Mouse (Mus musculus): Measurements from ENCODE around the gene Sycp2l. TPM values are rescaled to one million over a fixed set of nuclear protein-coding genes. Genes with fewer than 3 reads are reported as not detected.

Gene Sycp2l
- polyA plus RNA-seq, 1 experiment from 2014 or later: not detected

GRCm38 (mm10) chr13:41110935-41111334 lies 3.2 kb upstream of the Sycp2l start, which contains the start of gene Gcm2:
Gene Gcm2 (minus strand): TSS chr13:41111035.
- Histone ChIP-seq H3K27me3 (replicated peaks; ENCODE audit: insufficient read depth, low read length) (0 out of 2 replicates have a peak, but pooled peaks cover 3% of the 10 kb centered on the region), H3K4me2 (replicated peaks; ENCODE audit: low read depth, low read length) (no peak within 1 kb of the TSS), H3K9ac (replicated peaks; ENCODE audit: low read depth) (no peak within 1 kb of the TSS), H3K9me3 (ENCODE audit: low read length) (no peaks in the 10 kb centered on the region), H3K27ac (ENCODE audit: low read length) (no peak within 1 kb of the TSS), H3K36me3 (ENCODE audit: insufficient read depth, low read length) (no peaks in the 10 kb centered on the region), H3K4me1 (ENCODE audit: insufficient read depth, low read depth, low read length) (no peaks in the 10 kb centered on the region), H3K4me3 (ENCODE audit: low read depth, low read length) (no peak within 1 kb of the TSS)
- no peak for ATAC-seq
- DNase-seq (ENCODE audit: low spot score): no peak
- 67% methylated on average over 3 of the region's 3 CpGs for WGBS
- TF ChIP-seq CTCF (IDR thresholded peaks at IDR 0.05) (no peak), EP300 (IDR thresholded peaks at IDR 0.05) (no peak)

GRCm38 (mm10) chr13:41119152-41119945 lies 5.2 kb downstream of the Sycp2l start:
- Histone ChIP-seq H3K27ac (ENCODE audit: low read length) (no peak overlapping the region), H3K27me3 (replicated peaks; ENCODE audit: insufficient read depth, low read length) (0 out of 2 replicates have a peak, but pooled peaks cover 3% of the 10 kb centered on the region), H3K9ac (replicated peaks; ENCODE audit: low read depth) (no peak overlapping the region), H3K4me1 (ENCODE audit: insufficient read depth, low read depth, low read length) (no peaks in the 10 kb centered on the region), H3K4me3 (ENCODE audit: low read depth, low read length) (no peak overlapping the region), H3K9me3 (ENCODE audit: low read length) (no peaks in the 10 kb centered on the region), H3K4me2 (replicated peaks; ENCODE audit: low read depth, low read length) (no peak overlapping the region), H3K36me3 (ENCODE audit: insufficient read depth, low read length) (no peaks in the 10 kb centered on the region)
- no peak for DNase-seq (ENCODE audit: low spot score)
- no peak for TF ChIP-seq CTCF (IDR thresholded peaks at IDR 0.05)
- no peak for TF ChIP-seq EP300 (IDR thresholded peaks at IDR 0.05)
- no peak for ATAC-seq
- WGBS: 24% methylated on average over 9 of the region's 9 CpGs

- no peak overlapping the region for H3K4me3 ChIP-seq (ENCODE audit: low read depth, low read length)
- 93% methylated on average over 6 of the region's 6 CpGs for WGBS
Measured at GRCm38 (mm10) chr13:41123666-41124225, 9.6 kb downstream of the Sycp2l start.

GRCm38 (mm10) chr13:41128326-41128725 lies 14.2 kb downstream of the Sycp2l start:
- WGBS: 79% methylated on average over 8 of the region's 8 CpGs
- DNase-seq (ENCODE audit: low spot score) (no peak), ATAC-seq (no peak)
- TF ChIP-seq CTCF (IDR thresholded peaks at IDR 0.05) (no peak), EP300 (IDR thresholded peaks at IDR 0.05) (no peak)
- Histone ChIP-seq H3K4me3 (ENCODE audit: low read depth, low read length) (no peak overlapping the region), H3K9me3 (ENCODE audit: low read length) (no peaks in the 10 kb centered on the region), H3K27me3 (replicated peaks; ENCODE audit: insufficient read depth, low read length) (no peaks in the 10 kb centered on the region), H3K9ac (replicated peaks; ENCODE audit: low read depth) (no peak overlapping the region), H3K4me2 (replicated peaks; ENCODE audit: low read depth, low read length) (no peak overlapping the region), H3K36me3 (ENCODE audit: insufficient read depth, low read length) (no peaks in the 10 kb centered on the region), H3K4me1 (ENCODE audit: insufficient read depth, low read depth, low read length) (no peaks in the 10 kb centered on the region), H3K27ac (ENCODE audit: low read length) (no peak overlapping the region)

More at GRCm38 (mm10) chr13:41123666-41124225, 9.6 kb downstream of the Sycp2l start:
- DNase-seq (ENCODE audit: low spot score): no peak
- TF ChIP-seq CTCF (IDR thresholded peaks at IDR 0.05) (no peak), EP300 (IDR thresholded peaks at IDR 0.05) (no peak)
- Histone ChIP-seq H3K9me3 (ENCODE audit: low read length) (no peaks in the 10 kb centered on the region), H3K9ac (replicated peaks; ENCODE audit: low read depth) (no peak overlapping the region), H3K4me1 (ENCODE audit: insufficient read depth, low read depth, low read length) (no peaks in the 10 kb centered on the region), H3K27me3 (replicated peaks; ENCODE audit: insufficient read depth, low read length) (no peaks in the 10 kb centered on the region), H3K36me3 (ENCODE audit: insufficient read depth, low read length) (no peaks in the 10 kb centered on the region), H3K4me2 (replicated peaks; ENCODE audit: low read depth, low read length) (no peak overlapping the region), H3K27ac (ENCODE audit: low read length) (no peak overlapping the region)
- ATAC-seq: no peak

- H3K27ac ChIP-seq (ENCODE audit: low read length): no peak overlapping the region
- H3K36me3 ChIP-seq (ENCODE audit: insufficient read depth, low read length): no peaks in the 10 kb centered on the region
- ATAC-seq (no peak), DNase-seq (ENCODE audit: low spot score) (no peak)
- H3K4me2 ChIP-seq (replicated peaks; ENCODE audit: low read depth, low read length): no peak overlapping the region
- no peaks in the 10 kb centered on the region for H3K9me3 ChIP-seq (ENCODE audit: low read length)
- TF ChIP-seq CTCF (IDR thresholded peaks at IDR 0.05) (no peak), EP300 (IDR thresholded peaks at IDR 0.05) (no peak)
- H3K4me3 ChIP-seq (ENCODE audit: low read depth, low read length): no peak overlapping the region
- no peaks in the 10 kb centered on the region for H3K27me3 ChIP-seq (replicated peaks; ENCODE audit: insufficient read depth, low read length)
- H3K4me1 ChIP-seq (ENCODE audit: insufficient read depth, low read depth, low read length): no peaks in the 10 kb centered on the region
- H3K9ac ChIP-seq (replicated peaks; ENCODE audit: low read depth): no peak overlapping the region
- WGBS: 82% methylated on average over 8 of the region's 8 CpGs
Measured at GRCm38 (mm10) chr13:41129061-41129460, 15.0 kb downstream of the Sycp2l start.

DNA sequence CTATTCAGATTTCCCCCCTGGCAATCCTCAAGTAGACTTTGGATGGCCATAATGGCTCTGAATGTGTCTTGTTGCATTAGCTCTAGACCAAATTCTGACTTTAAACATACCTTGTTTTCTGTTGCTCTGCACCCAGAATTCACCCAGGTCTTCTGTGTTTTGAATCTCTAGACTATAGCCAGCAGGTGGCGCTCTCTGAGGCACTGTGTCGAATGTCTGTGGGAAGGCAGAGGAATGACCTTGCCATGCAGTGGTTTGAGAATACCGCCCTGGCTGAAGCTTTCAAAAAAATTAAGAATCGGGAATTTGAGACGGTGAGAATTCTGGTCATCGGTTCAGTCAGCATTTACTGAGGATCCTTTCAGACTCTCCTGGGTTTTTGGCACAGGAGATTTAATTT lies 20.8 kb downstream of the Sycp2l start:
- H3K4me2 ChIP-seq (replicated peaks; ENCODE audit: low read depth, low read length): no peak overlapping the region
- H3K27me3 ChIP-seq (replicated peaks; ENCODE audit: insufficient read depth, low read length): no peaks in the 10 kb centered on the region
- H3K9ac ChIP-seq (replicated peaks; ENCODE audit: low read depth): no peak overlapping the region
- TF ChIP-seq EP300 (IDR thresholded peaks at IDR 0.05) (no peak), CTCF (IDR thresholded peaks at IDR 0.05) (peak; percentile 86)
- H3K4me1 ChIP-seq (ENCODE audit: insufficient read depth, low read depth, low read length): no peaks in the 10 kb centered on the region
- DNase-seq (ENCODE audit: low spot score) (peak; percentile 65), ATAC-seq (no peak)
- H3K27ac ChIP-seq (ENCODE audit: low read length): no peak overlapping the region
- no peak overlapping the region for H3K4me3 ChIP-seq (ENCODE audit: low read depth, low read length)
- WGBS: 6% methylated on average over 6 of the region's 6 CpGs
- no peaks in the 10 kb centered on the region for H3K9me3 ChIP-seq (ENCODE audit: low read length)
- no peaks in the 10 kb centered on the region for H3K36me3 ChIP-seq (ENCODE audit: insufficient read depth, low read length)
